8 mouse cellular contexts compared by ENCODE assay signal in genomic region chr2:156421381-156422110, GRCm38 (mm10). TPM values are rescaled to one million over a fixed set of nuclear protein-coding genes. Genes with fewer than 3 reads are reported as not detected.
DNase-seq lines count a peak whose midpoint lies in the region; ATAC-seq lines count a peak whose summit lies in the region.

No protein-coding gene starts in this region.

- ATAC-seq in common myeloid progenitor, adult 5-6 weeks (replicated peaks; ENCODE audit: low read depth, poor library complexity, severe bottlenecking), result peak; percentile 34
- 0 out of 2 replicates have a peak, but pooled peaks have one; percentile 3 for ATAC-seq in megakaryocyte, adult 5-6 weeks (ENCODE audit: poor library complexity, severe bottlenecking)

- peak; percentile 26 to 37 for DNase-seq in urinary bladder, postnatal 36 days (ENCODE audit: low spot score in 2 of 2)
- DNase-seq in urinary bladder, postnatal 25 days (ENCODE audit: low spot score), result no peak
- peak; percentile 22 for DNase-seq in heart, postnatal 4 days
- peak; percentile 45 to 50 for DNase-seq in layer of hippocampus, postnatal 14 days (ENCODE audit: low spot score in 2 of 2)
- DNase-seq in right cerebral cortex, postnatal 14 days, result peak; percentile 65
- no peak for DNase-seq in c-Kit-positive CD71-positive TER-119-positive erythroid progenitor cells, embryonic 14.5 days (ENCODE audit: low spot score)

RNA-seq across cellular contexts. Expression of gene Epb41l1, which starts 0.8 kb away (rescaled TPM):
- 0.34 and 1.3 TPM in 2 replicates for total RNA-seq in common myeloid progenitor, adult 5-6 weeks (2017)
- 10 to 100 TPM; 20.5 TPM for total RNA-seq in heart, postnatal 4 days (2021)
- total RNA-seq in layer of hippocampus, postnatal 14 days (2021), result 100 to 1,000 TPM; 299 to 316 TPM
- total RNA-seq in megakaryocyte, adult 5-6 weeks (2015), result 0.71 and 0.98 TPM in 2 replicates
- total RNA-seq in megakaryocyte, adult 5-6 weeks (2017), result 0.48 and 0.69 TPM in 2 replicates

Comparison
In these comparisons a context has a peak if more than half of its experiments do, and no peak if none do; other contexts are left out.
1. DNase-seq: peak in urinary bladder, postnatal 36 days (2 of 2), heart, postnatal 4 days (single experiment), layer of hippocampus, postnatal 14 days (2 of 2) and right cerebral cortex, postnatal 14 days (single experiment); none in urinary bladder, postnatal 25 days (single experiment) and c-Kit-positive CD71-positive TER-119-positive erythroid progenitor cells, embryonic 14.5 days (single experiment).
2. RNA of gene Epb41l1, which starts 0.8 kb away (total RNA-seq): 299 to 316 TPM in layer of hippocampus, postnatal 14 days; 20.5 TPM in heart, postnatal 4 days, 0.34 to 1.3 TPM in common myeloid progenitor, adult 5-6 weeks and 0.48 to 0.98 TPM in megakaryocyte, adult 5-6 weeks; every median in the first group is over 10 times any median in the second.